Mouse (Mus musculus): ENCODE results near the gene Mmp15.

DNA sequence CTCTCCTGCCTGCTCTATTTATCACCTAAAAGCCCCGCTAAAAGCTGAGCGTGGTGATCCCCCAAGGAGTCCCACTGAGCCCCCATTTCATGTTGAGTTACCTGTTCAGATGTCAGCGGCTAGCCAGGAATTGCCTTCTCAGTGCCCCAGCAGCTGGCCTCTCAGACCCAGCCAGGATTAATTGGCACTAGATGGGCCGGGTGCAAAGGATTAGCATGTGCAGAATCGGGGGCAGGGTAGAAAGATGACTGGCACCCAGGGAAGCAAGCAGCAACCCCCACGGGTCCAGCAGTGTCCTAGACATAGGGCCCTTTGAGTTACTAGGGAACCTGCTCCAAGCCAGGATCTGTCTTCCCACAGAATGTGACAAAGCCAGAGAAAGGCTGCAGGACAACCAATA is 45.6 kb upstream of the Mmp15 start, which contains the start of gene Cngb1:
- TF ChIP-seq CTCF (IDR thresholded peaks at IDR 0.05) = no peak
- TF ChIP-seq EP300 (IDR thresholded peaks at IDR 0.05) = no peak

All from lung, postnatal 0 days (tissue).